Mouse (Mus musculus) bone marrow, adult 2 months (tissue): Measurements from ENCODE around the gene Ryr3. TPM values are rescaled to one million over a fixed set of nuclear protein-coding genes. Genes with fewer than 3 reads are reported as not detected.

Experiments
- H3K27ac ChIP-seq: fragments of 200-500 bp; 2 replicates; pipeline ENCODE4 v1.5.1; 2012; ENCODE audit warnings: low read depth, mild to moderate bottlenecking, control low read depth, inconsistent platforms, low read length; ENCODE audit not compliant: control insufficient read depth, poor library complexity, insufficient read depth
- H3K4me1 ChIP-seq: fragments of 200-500 bp; 2 replicates; pipeline ENCODE4 v1.6.1; 2011; ENCODE audit warnings: low read length; ENCODE audit not compliant: control insufficient read depth, insufficient read depth
- H3K4me3 ChIP-seq: fragments of 200-500 bp; replicated peaks from 2 replicates; pipeline ENCODE3; 2011; ENCODE audit warnings: mild to moderate bottlenecking, low read depth, low read length, control low read depth; ENCODE audit not compliant: control insufficient read depth
- CTCF ChIP-seq: fragments of 200-500 bp; IDR thresholded peaks from 2 replicates; pipeline ENCODE4 v1.5.1; 2011; ENCODE audit warnings: low read length, control low read depth; ENCODE audit not compliant: control insufficient read depth, insufficient read depth
- POLR2A ChIP-seq: fragments of 200-500 bp; IDR thresholded peaks from 2 replicates; pipeline ENCODE4 v1.6.1; 2011; ENCODE audit warnings: low read depth, mild to moderate bottlenecking, control low read depth, low read length, borderline replicate concordance; ENCODE audit not compliant: control insufficient read depth
- WGBS: fragments of 180-500 bp; shearing (Covaris S2); methylation state at CpG from one replicate; pipeline ENCODE4 v1.1.7; 2018; 5-methylcytosine and 5-hydroxymethylcytosine counted together
- polyA plus RNA-seq: library from polyadenylated mRNA; stranded (reverse); fragments of >200 nt; gene quantifications from 2 replicates; pipeline ENCODE4 v1.2.4, GENCODE M21; 2011; ENCODE audit warnings: low replicate concordance; ENCODE audit not compliant: missing spikeins, insufficient read depth, insufficient read length

The Ryr3 gene
- polyA plus RNA-seq, 1 experiment = 0.10 TPM

- WGBS = 3% methylated on average over 5 of the region's 5 CpGs
- TF ChIP-seq POLR2A (no peak), CTCF (no peak)
- Histone ChIP-seq H3K27ac (no peak overlapping the region), H3K4me1 (no peaks in the 10 kb centered on the region), H3K4me3 (no peak overlapping the region)
These were observed 452.6 kb downstream of the Ryr3 start for GRCm38 (mm10) chr2:112764274-112764673.

- Histone ChIP-seq H3K27ac (no peak overlapping the region), H3K4me1 (no peaks in the 10 kb centered on the region), H3K4me3 (no peak overlapping the region)
- TF ChIP-seq POLR2A = no peak
- no peak for TF ChIP-seq CTCF
- WGBS = 78% methylated on average over 2 of the region's 2 CpGs
These were observed 454.9 kb downstream of the Ryr3 start for GRCm38 (mm10) chr2:112762006-112762405.

GRCm38 (mm10) chr2:112761196-112761913 is 455.5 kb downstream of the Ryr3 start:
- no peaks in the 10 kb centered on the region for H3K4me1 ChIP-seq
- H3K4me3 ChIP-seq = no peak overlapping the region
- no peak overlapping the region for H3K27ac ChIP-seq
- TF ChIP-seq CTCF (no peak), POLR2A (no peak)
- WGBS = 79% methylated on average over 6 of the region's 6 CpGs

GRCm38 (mm10) chr2:112760692-112761091 is 456.2 kb downstream of the Ryr3 start:
- H3K4me1 ChIP-seq = no peaks in the 10 kb centered on the region
- H3K27ac ChIP-seq = no peak overlapping the region
- 67% methylated on average over 4 of the region's 4 CpGs for WGBS
- H3K4me3 ChIP-seq = no peak overlapping the region
- TF ChIP-seq CTCF (no peak), POLR2A (no peak)

- Histone ChIP-seq H3K4me3 (no peak overlapping the region), H3K4me1 (no peaks in the 10 kb centered on the region), H3K27ac (no peak overlapping the region)
- 59% methylated on average over 5 of the region's 5 CpGs for WGBS
- TF ChIP-seq POLR2A (no peak), CTCF (no peak)
These were observed 457.2 kb downstream of the Ryr3 start for GRCm38 (mm10) chr2:112759678-112760077.

GRCm38 (mm10) chr2:112758732-112759131 is 458.2 kb downstream of the Ryr3 start:
- Histone ChIP-seq H3K27ac (no peak overlapping the region), H3K4me1 (no peaks in the 10 kb centered on the region), H3K4me3 (no peak overlapping the region)
- TF ChIP-seq POLR2A (no peak), CTCF (no peak)
- 82% methylated on average over 2 of the region's 2 CpGs for WGBS

- no peak overlapping the region for H3K27ac ChIP-seq
- no peaks in the 10 kb centered on the region for H3K4me1 ChIP-seq
- 72% methylated on average over 4 of the region's 4 CpGs for WGBS
- H3K4me3 ChIP-seq = no peak overlapping the region
- no peak for TF ChIP-seq POLR2A
- no peak for TF ChIP-seq CTCF
These were observed 463.6 kb downstream of the Ryr3 start for GRCm38 (mm10) chr2:112753316-112753715.

- Histone ChIP-seq H3K4me1 (no peaks in the 10 kb centered on the region), H3K4me3 (no peak overlapping the region), H3K27ac (no peak overlapping the region)
- TF ChIP-seq POLR2A = no peak
- TF ChIP-seq CTCF = no peak
- 69% methylated on average over 5 of the region's 5 CpGs for WGBS
These were observed 465.5 kb downstream of the Ryr3 start for GRCm38 (mm10) chr2:112751416-112751815.

- Histone ChIP-seq H3K4me1 (no peaks in the 10 kb centered on the region), H3K4me3 (no peak overlapping the region), H3K27ac (no peak overlapping the region)
- no peak for TF ChIP-seq POLR2A
- WGBS = 93% methylated on average over 1 of the region's 1 CpGs
These were observed 468.4 kb downstream of the Ryr3 start for GRCm38 (mm10) chr2:112748532-112748931.
